Mouse (Mus musculus) left cerebral cortex, adult 2 months (tissue): ENCODE data around the gene Cemip. TPM values are rescaled to one million over a fixed set of nuclear protein-coding genes. Genes with fewer than 3 reads are reported as not detected.
"Not testable (repeated sequence)": the region's sequence is repeated elsewhere in the genome, so short reads cannot be mapped to it uniquely, and the experiment has no call there.

Experiments
- DNase-seq, 2 experiments: peaks; one replicate each; pipeline ENCODE4 v3.0.0; 2021 to 2022; ENCODE audit warnings: low spot score in 2 of 2, mixed read lengths in 1 of 2; ENCODE audit errors: extremely low spot score in 1 of 2
- H3K27ac ChIP-seq: fragments of 200-600 bp; 2 replicates; pipeline ENCODE4 v1.8.1; 2022
- H3K4me3 ChIP-seq: fragments of 200-600 bp; 2 replicates; pipeline ENCODE4 v1.8.1; 2022
- CTCF ChIP-seq: fragments of 200-600 bp; IDR thresholded peaks from 2 replicates; pipeline ENCODE4 v1.8.1; 2022; ENCODE audit warnings: antibody characterized with exemption, mild to moderate bottlenecking, moderate library complexity
- intact Hi-C: fragments of 180-260 bp; cut with DNase I; formaldehyde crosslinking; loops from one replicate; pipeline ENCODE4 v1.15.1; 2025
- long read RNA-seq, 2 experiments: library from polyadenylated mRNA; stranded (forward); transcript quantifications; one replicate each; pipeline ENCODE4 v2.0.0; 2021; ENCODE audit warnings: borderline mapping rate in 2 of 2
- total RNA-seq, 2 experiments: library from RNA; stranded (reverse); gene quantifications; 2 replicates each; pipeline ENCODE4 v1.2.3; 2021

Gene Cemip
- 10 to 100 TPM; 16.3 to 16.9 TPM for total RNA-seq
- long read RNA-seq, experiment 1, partial matches to known transcripts = 1 of 5 reads
- long read RNA-seq, experiment 1, other reads (novel, unspliced or antisense) = 4 of 5 reads
- long read RNA-seq, experiment 2, partial matches to known transcripts = 0 of 4 reads
- long read RNA-seq, experiment 2, other reads (novel, unspliced or antisense) = 4 of 4 reads

GRCm38 (mm10) chr7:84086039-84086829 is at the start of gene Cemip:
Cemip (minus strand) TSS chr7:84086502.
- TF ChIP-seq CTCF = peak; percentile 87
- intact Hi-C loops = loop anchor here (1.0 to 2.0 kb wide), 4 partner anchors 67 to 273 kb away; no protein-coding TSS in a partner anchor
- DNase-seq = peak; percentile 84 to 91
- Histone ChIP-seq H3K4me3 (peak within 1 kb of the TSS; percentile 58), H3K27ac (peak within 1 kb of the TSS; percentile 50)

GRCm38 (mm10) chr7:84132704-84133103 is 46.4 kb upstream of the Cemip start:
- intact Hi-C loops = no loop called here
- Histone ChIP-seq H3K27ac (no peak overlapping the region), H3K4me3 (no peak overlapping the region)
- no peak for DNase-seq
- TF ChIP-seq CTCF = no peak

- no peak overlapping the region for H3K4me3 ChIP-seq
- intact Hi-C loops = no loop called here
- H3K27ac ChIP-seq = no peak overlapping the region
- no peak for DNase-seq
- no peak for TF ChIP-seq CTCF
Measured at GRCm38 (mm10) chr7:84131736-84132135, 45.4 kb upstream of the Cemip start.

GRCm38 (mm10) chr7:84128661-84129060 is 42.4 kb upstream of the Cemip start:
- H3K27ac ChIP-seq = peak overlapping the region; percentile 5; the same call in 1 of the 2 replicates
- intact Hi-C loops = no loop called here
- no peak for DNase-seq

GRCm38 (mm10) chr7:84125730-84126129 is 39.4 kb upstream of the Cemip start:
- TF ChIP-seq CTCF = no peak
- Histone ChIP-seq H3K27ac (no peak overlapping the region), H3K4me3 (no peak overlapping the region)
- no peak for DNase-seq
- intact Hi-C loops = no loop called here

More at GRCm38 (mm10) chr7:84128661-84129060, 42.4 kb upstream of the Cemip start:
- H3K4me3 ChIP-seq = no peak overlapping the region
- no peak for TF ChIP-seq CTCF

GRCm38 (mm10) chr7:84123651-84124050 is 37.3 kb upstream of the Cemip start:
- intact Hi-C loops, DNase-seq, H3K4me3 ChIP-seq, H3K27ac ChIP-seq: not testable (repeated sequence)

- intact Hi-C loops = no loop called here
- Histone ChIP-seq H3K4me3 (no peak overlapping the region), H3K27ac (no peak overlapping the region)
- no peak for TF ChIP-seq CTCF
- DNase-seq = no peak
Measured at GRCm38 (mm10) chr7:84121778-84122177, 35.5 kb upstream of the Cemip start.

GRCm38 (mm10) chr7:84120142-84120760 is 33.9 kb upstream of the Cemip start:
- no peak for TF ChIP-seq CTCF
- intact Hi-C loops = no loop called here
- no peak overlapping the region for H3K4me3 ChIP-seq
- no peak for DNase-seq
- no peak overlapping the region for H3K27ac ChIP-seq

GRCm38 (mm10) chr7:84119216-84120105 is 33.2 kb upstream of the Cemip start:
- H3K27ac ChIP-seq = no peak overlapping the region
- intact Hi-C loops = no loop called here
- no peak for TF ChIP-seq CTCF
- H3K4me3 ChIP-seq = no peak overlapping the region
- DNase-seq = no peak

GRCm38 (mm10) chr7:84117543-84118122 is 31.3 kb upstream of the Cemip start:
- intact Hi-C loops = no loop called here

More at GRCm38 (mm10) chr7:84117543-84118122, 31.3 kb upstream of the Cemip start:
- DNase-seq = no peak
- Histone ChIP-seq H3K4me3 (no peak overlapping the region), H3K27ac (no peak overlapping the region)
- TF ChIP-seq CTCF = no peak
